Mouse (Mus musculus) stomach, postnatal 0 days (tissue): ENCODE measurements around the gene Neb.

Experiments used
- CTCF ChIP-seq: IDR thresholded peaks from 2 replicates; pipeline ENCODE4 v1.5.1; 2016; ENCODE audit warnings: antibody characterized with exemption, low read depth, mild to moderate bottlenecking, moderate library complexity
- EP300 ChIP-seq: optimal IDR thresholded peaks from 2 replicates; pipeline ENCODE3; 2016; ENCODE audit warnings: antibody characterized with exemption

- TF ChIP-seq CTCF (no peak), EP300 (no peak)
These were observed 8.2 kb upstream of the Neb start for GRCm38 (mm10) chr2:52386451-52386850.
